Mouse (Mus musculus): ENCODE results near the gene Etfrf1.

Gene Etfrf1

GRCm38 (mm10) chr6:145234391-145234790 is 23.5 kb downstream of the Etfrf1 start:
- no peak for DNase-seq

GRCm38 (mm10) chr6:145235367-145235766 is 24.4 kb downstream of the Etfrf1 start:
- DNase-seq, result no peak

GRCm38 (mm10) chr6:145237148-145237547 is 26.2 kb downstream of the Etfrf1 start:
- DNase-seq, result no peak

GRCm38 (mm10) chr6:145240285-145240684 is 29.4 kb downstream of the Etfrf1 start:
- no peak for DNase-seq

GRCm38 (mm10) chr6:145242521-145242920 is 31.6 kb downstream of the Etfrf1 start:
- no peak for DNase-seq

GRCm38 (mm10) chr6:145246841-145247240 is 35.9 kb downstream of the Etfrf1 start:
- no peak for DNase-seq

- no peak for DNase-seq
Measured at GRCm38 (mm10) chr6:145247886-145248285, 37.0 kb downstream of the Etfrf1 start.

- peak; percentile 81 for DNase-seq
Measured at GRCm38 (mm10) chr6:145249291-145250184, 38.6 kb downstream of the Etfrf1 start.

- peak; percentile 97 for DNase-seq
Measured at GRCm38 (mm10) chr6:145250185-145250791, 39.4 kb downstream of the Etfrf1 start, which contains the start of gene Kras. Gene Kras (minus strand): TSS chr6:145250239.

- DNase-seq, result peak; percentile 31
Measured at GRCm38 (mm10) chr6:145250820-145251219, 39.9 kb downstream of the Etfrf1 start.

- DNase-seq, result no peak
Measured at GRCm38 (mm10) chr6:145255952-145256700, 45.2 kb downstream of the Etfrf1 start.

GRCm38 (mm10) chr6:145256701-145257073 is 45.8 kb downstream of the Etfrf1 start:
- no peak for DNase-seq

GRCm38 (mm10) chr6:145262314-145262713 is 51.4 kb downstream of the Etfrf1 start:
- no peak for DNase-seq
